Mouse (Mus musculus) liver, embryonic 14.5 days (tissue): Measurements from ENCODE around the gene Astn2. TPM values are rescaled to one million over a fixed set of nuclear protein-coding genes. Genes with fewer than 3 reads are reported as not detected.
A peak's percentile ranks its signal among the peaks of the same experiment; 100 is the strongest.

Experiments used
- ATAC-seq: fragments of 200-750 bp; cut with Nextera tagmentation; 2 replicates; pipeline ENCODE4 v1.8.0; 2017; ENCODE audit warnings: moderate number of reproducible peaks, mild to moderate bottlenecking, moderate library complexity; ENCODE audit not compliant: insufficient read depth
- DNase-seq, 3 experiments: peaks; one replicate each; pipeline ENCODE4 v3.0.0-alpha.2; 2012 to 2013; ENCODE audit warnings: low read depth in 3 of 3, low spot score in 3 of 3
- H3K27ac ChIP-seq: fragments of 300-500 bp; sonication (generic); 2 replicates; pipeline ENCODE4 v1.5.1; 2014; ENCODE audit warnings: moderate library complexity, mild to moderate bottlenecking, control low read depth, inconsistent platforms
- H3K27me3 ChIP-seq: fragments of 300-500 bp; sonication (generic); 2 replicates; pipeline ENCODE4 v1.6.1; 2014; ENCODE audit warnings: mild to moderate bottlenecking, low read length, moderate library complexity; ENCODE audit not compliant: control insufficient read depth, insufficient read depth
- H3K36me3 ChIP-seq: fragments of 300-500 bp; sonication (generic); replicated peaks from 2 replicates; pipeline ENCODE4 v1.6.1; 2014; ENCODE audit warnings: low read depth; ENCODE audit not compliant: control insufficient read depth, insufficient read depth
- H3K4me1 ChIP-seq, 2 experiments: fragments of 200-500 bp in 1 of 2; fragments of 300-500 bp in 1 of 2; sonication (generic) in 1 of 2; replicated peaks; 2 replicates each; pipeline ENCODE4 v1.6.1; 2012 to 2014; ENCODE audit warnings: antibody characterized with exemption in 1 of 2, inconsistent platforms in 1 of 2, low read length in 1 of 2; ENCODE audit not compliant: control insufficient read depth in 2 of 2, insufficient read depth in 2 of 2
- H3K4me2 ChIP-seq: fragments of 300-500 bp; sonication (generic); 2 replicates; pipeline ENCODE4 v1.6.1; 2014; ENCODE audit warnings: low read depth, mild to moderate bottlenecking, control low read depth, moderate library complexity
- H3K4me3 ChIP-seq, 2 experiments: fragments of 200-500 bp in 1 of 2; fragments of 300-500 bp in 1 of 2; sonication (generic) in 1 of 2; 2 replicates each; pipeline ENCODE4 v1.5.1; 2012 to 2014; ENCODE audit warnings: low read depth in 2 of 2, low read length in 2 of 2, mild to moderate bottlenecking in 2 of 2, control low read depth in 1 of 2, inconsistent platforms in 1 of 2, moderate library complexity in 1 of 2; ENCODE audit not compliant: insufficient read depth in 1 of 2
- H3K9ac ChIP-seq: fragments of 300-500 bp; sonication (generic); replicated peaks from 2 replicates; pipeline ENCODE4 v1.6.1; 2014; ENCODE audit warnings: mild to moderate bottlenecking, control low read depth, moderate library complexity
- H3K9me3 ChIP-seq: fragments of 300-500 bp; sonication (generic); 2 replicates; pipeline ENCODE4 v1.6.1; 2016; ENCODE audit warnings: low read length, mixed read lengths; ENCODE audit not compliant: control insufficient read depth
- CTCF ChIP-seq: IDR thresholded peaks from 2 replicates; pipeline ENCODE4 v1.5.1; 2016; ENCODE audit warnings: antibody characterized with exemption, low read depth, control low read depth
- EP300 ChIP-seq: IDR thresholded peaks from 2 replicates; pipeline ENCODE4 v1.6.1; 2016; ENCODE audit warnings: antibody characterized with exemption, low read depth
- WGBS: fragments of 180-500 bp; shearing (Covaris S2); extraction: QIAGEN DNeasy Blood & Tissue Kit; methylation state at CpG from one replicate; pipeline ENCODE4 v1.1.7; 2014; ENCODE audit not compliant: insufficient replicate concordance; 5-methylcytosine and 5-hydroxymethylcytosine counted together
- polyA plus RNA-seq, 2 experiments: library from polyadenylated mRNA; depleted of rRNA in 1 of 2; stranded (reverse) in 1 of 2; unstranded in 1 of 2; fragments of >200 nt; fragmentation: Nextera tagmentation in 1 of 2; extraction: Ambion mirVana in 1 of 2; gene quantifications; 2 replicates each; pipeline versions ENCODE4 v1.2.1 to v1.2.3; 2012 to 2014

Gene Astn2
- polyA plus RNA-seq (2012; rRNA removed) (0.09 and 0.16 TPM in 2 replicates), polyA plus RNA-seq (2014; fragmentation: Nextera tagmentation; extraction: Ambion mirVana) (0.04 TPM in 1 of 2 replicates, not detected in the other)

DNA sequence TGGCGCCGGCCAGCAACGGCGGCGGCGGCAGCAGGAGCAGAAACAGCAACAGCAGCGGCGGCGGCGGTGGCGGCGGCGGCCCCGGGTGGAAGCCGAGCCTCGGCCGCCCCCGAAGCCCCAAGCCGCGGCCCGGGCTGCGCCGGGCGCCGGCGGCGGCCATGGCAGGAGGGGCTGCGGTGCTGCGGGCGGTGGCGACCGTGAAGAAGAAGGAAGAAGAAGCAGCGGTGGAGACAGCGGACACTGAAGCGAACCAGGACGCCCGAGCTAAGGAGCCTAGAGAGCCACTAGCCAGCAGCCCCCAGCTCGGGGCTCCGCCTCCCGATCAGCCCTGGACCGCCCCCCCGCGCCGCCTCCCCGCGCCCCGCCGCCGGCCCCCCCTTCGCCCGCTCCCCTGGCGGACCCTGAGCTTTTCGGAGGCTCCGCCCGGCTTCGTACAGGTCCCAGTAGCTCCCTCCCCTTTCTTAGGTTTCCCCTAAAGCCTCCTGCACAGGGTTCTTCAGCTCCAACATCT is at the start of gene Astn2:
Gene Astn2, minus strand, starts transcription at position 411 of the 511 bp plus-strand sequence.
- H3K27ac ChIP-seq, result no peak within 1 kb of the TSS
- no peak for DNase-seq

DNA sequence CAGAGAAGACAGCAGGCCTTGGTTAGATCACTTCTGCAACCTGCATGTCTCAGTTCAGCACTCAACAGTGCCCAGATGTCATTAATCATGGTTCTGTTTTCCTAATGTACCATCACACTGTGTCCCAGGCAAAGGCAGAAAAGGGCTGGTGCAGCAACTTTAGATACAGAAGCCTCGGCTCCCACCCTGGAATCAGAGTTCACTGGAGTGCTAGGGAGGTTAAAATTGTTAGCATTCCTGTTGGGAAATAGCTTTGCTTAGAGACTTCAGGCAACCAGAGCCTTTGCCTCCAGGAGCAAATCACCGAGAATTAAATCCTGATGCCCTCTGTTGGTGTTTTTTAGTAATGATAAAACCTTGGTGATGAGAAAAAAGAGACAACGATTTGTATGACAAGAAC is 45.7 kb upstream of the Astn2 start:
- H3K9me3 ChIP-seq, result no peaks in the 10 kb centered on the region
- ATAC-seq (no peak), DNase-seq (no peak)
- H3K27ac ChIP-seq, result no peak overlapping the region
- WGBS, result 30% methylated on average over 3 of the region's 3 CpGs
- H3K4me1 ChIP-seq, result no peaks in the 10 kb centered on the region
- H3K4me3 ChIP-seq, result no peak overlapping the region
- no peak overlapping the region for H3K4me2 ChIP-seq
- no peak for TF ChIP-seq CTCF
- no peak for TF ChIP-seq EP300
- H3K36me3 ChIP-seq, result no peaks in the 10 kb centered on the region
- H3K27me3 ChIP-seq, result no peaks in the 10 kb centered on the region
- no peak overlapping the region for H3K9ac ChIP-seq

More for the DNA sequence above, at the start of gene Astn2:
- no peaks in the 10 kb centered on the region for H3K36me3 ChIP-seq
- no peaks in the 10 kb centered on the region for H3K9me3 ChIP-seq
- no peak for ATAC-seq
- no peaks in the 10 kb centered on the region for H3K4me1 ChIP-seq
- TF ChIP-seq EP300 (no peak), CTCF (no peak)
- under 1% methylated on average over 28 of the region's 56 CpGs for WGBS
- H3K4me2 ChIP-seq, result peak within 1 kb of the TSS; percentile 50
- H3K4me3 ChIP-seq, result peak within 1 kb of the TSS; percentile 6 to 45; a peak in 3 of 4 replicates
- peaks cover 29% of the 10 kb centered on the region for H3K27me3 ChIP-seq
- no peak within 1 kb of the TSS for H3K9ac ChIP-seq

DNA sequence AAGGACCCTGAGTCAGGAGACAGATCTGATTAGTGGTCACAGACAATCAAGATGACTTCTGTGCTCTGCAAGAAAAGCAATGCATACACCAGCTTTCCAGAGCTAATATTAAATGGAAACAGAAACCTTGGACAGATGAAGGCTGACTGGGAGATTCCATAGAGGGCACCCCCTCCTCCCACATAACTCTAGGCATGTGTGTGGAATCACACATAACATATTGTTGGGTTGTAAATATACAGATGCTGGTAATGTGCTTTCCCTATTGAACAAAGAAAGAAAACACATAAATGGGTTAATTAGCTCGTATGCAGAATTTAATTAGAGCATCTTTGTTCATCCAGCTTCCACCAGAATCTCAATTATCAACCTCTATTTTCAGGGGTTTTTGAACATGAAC is 26.8 kb upstream of the Astn2 start:
- DNase-seq (no peak), ATAC-seq (no peak)
- Histone ChIP-seq H3K36me3 (no peaks in the 10 kb centered on the region), H3K9me3 (no peaks in the 10 kb centered on the region), H3K4me1 (no peaks in the 10 kb centered on the region), H3K27ac (no peak overlapping the region), H3K4me3 (no peak overlapping the region), H3K27me3 (no peaks in the 10 kb centered on the region), H3K9ac (no peak overlapping the region), H3K4me2 (no peak overlapping the region)
- no peak for TF ChIP-seq CTCF
- TF ChIP-seq EP300, result no peak
- WGBS, result 16% methylated on average over 1 of the region's 1 CpGs

DNA sequence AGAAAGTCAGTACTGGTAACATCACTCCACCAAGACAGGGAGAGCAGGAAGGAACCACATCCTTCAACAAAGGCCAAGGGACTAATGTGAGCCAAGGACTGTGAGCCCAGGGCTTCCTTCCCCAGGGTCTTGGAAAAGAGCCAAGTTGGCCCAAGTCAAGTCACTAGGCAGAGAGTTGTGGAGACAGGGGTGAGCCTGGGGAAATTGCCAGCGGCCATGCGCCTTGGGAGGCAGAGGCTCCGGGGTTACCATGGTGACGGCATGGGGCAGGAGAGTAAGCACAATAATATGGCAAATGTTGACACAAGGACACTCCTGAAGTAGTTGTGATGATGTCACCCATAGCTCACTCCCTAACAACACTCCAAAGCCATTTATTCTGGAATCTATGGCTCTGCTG is 21.4 kb upstream of the Astn2 start:
- Histone ChIP-seq H3K9me3 (no peaks in the 10 kb centered on the region), H3K27ac (no peak overlapping the region), H3K4me3 (no peak overlapping the region), H3K4me2 (no peak overlapping the region), H3K4me1 (no peaks in the 10 kb centered on the region), H3K36me3 (no peaks in the 10 kb centered on the region), H3K9ac (no peak overlapping the region), H3K27me3 (no peaks in the 10 kb centered on the region)
- ATAC-seq (no peak), DNase-seq (no peak)
- WGBS, result 67% methylated on average over 4 of the region's 4 CpGs
- TF ChIP-seq CTCF (no peak), EP300 (no peak)

DNA sequence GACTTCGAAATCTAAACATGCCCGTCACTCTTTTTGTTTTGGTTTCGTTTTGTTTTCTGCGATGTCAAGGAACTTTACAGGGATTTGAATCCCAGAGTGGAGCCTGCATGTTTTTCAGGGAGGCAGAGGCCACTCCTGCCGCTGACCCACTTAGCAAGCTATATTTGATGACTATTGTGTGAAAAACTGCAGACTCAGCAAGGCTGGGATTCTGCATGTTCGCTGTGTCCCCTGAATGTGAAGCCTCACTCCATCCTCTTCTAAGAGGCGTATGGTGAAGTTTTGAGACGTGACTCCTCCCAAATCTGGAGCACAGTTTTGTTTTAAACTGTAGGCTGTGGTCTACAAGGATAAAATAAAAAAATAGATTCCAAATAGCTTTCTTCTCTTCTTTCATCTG is 10.4 kb upstream of the Astn2 start:
- H3K36me3 ChIP-seq, result no peaks in the 10 kb centered on the region
- TF ChIP-seq EP300 (no peak), CTCF (no peak)
- DNase-seq, result no peak
- no peak overlapping the region for H3K4me2 ChIP-seq
- WGBS, result 59% methylated on average over 8 of the region's 8 CpGs
- no peak overlapping the region for H3K9ac ChIP-seq
- no peaks in the 10 kb centered on the region for H3K9me3 ChIP-seq
- H3K4me3 ChIP-seq, result no peak overlapping the region
- H3K27me3 ChIP-seq, result no peaks in the 10 kb centered on the region
- no peak overlapping the region for H3K27ac ChIP-seq
- no peaks in the 10 kb centered on the region for H3K4me1 ChIP-seq
- ATAC-seq, result no peak
